Mouse (Mus musculus) hindbrain, embryonic 15.5 days (tissue): ENCODE results near the gene Tent4a. TPM values are rescaled to one million over a fixed set of nuclear protein-coding genes. Genes with fewer than 3 reads are reported as not detected.

Source experiments
- ATAC-seq: fragments of 200-750 bp; cut with Nextera tagmentation; 2 replicates; pipeline ENCODE4 v1.8.0; 2017; ENCODE audit warnings: low read depth, moderate number of reproducible peaks, moderate TSS enrichment; ENCODE audit not compliant: low FRiP score
- H3K27ac ChIP-seq: fragments of 300-500 bp; sonication (generic); replicated peaks from 2 replicates; pipeline ENCODE4 v1.5.1; 2015; ENCODE audit warnings: mild to moderate bottlenecking, inconsistent platforms
- H3K27me3 ChIP-seq: fragments of 300-500 bp; sonication (generic); 2 replicates; pipeline ENCODE4 v1.6.1; 2015; ENCODE audit warnings: control low read depth, inconsistent platforms
- H3K36me3 ChIP-seq: fragments of 300-500 bp; sonication (generic); 2 replicates; pipeline ENCODE4 v1.6.1; 2015; ENCODE audit warnings: control low read depth, inconsistent platforms
- H3K4me1 ChIP-seq: fragments of 300-500 bp; sonication (generic); replicated peaks from 2 replicates; pipeline ENCODE4 v1.6.1; 2015; ENCODE audit warnings: control low read depth, inconsistent platforms
- H3K4me2 ChIP-seq: fragments of 300-500 bp; sonication (generic); 2 replicates; pipeline ENCODE4 v1.6.1; 2015; ENCODE audit warnings: moderate library complexity, mild to moderate bottlenecking, inconsistent platforms
- H3K4me3 ChIP-seq: fragments of 300-500 bp; sonication (generic); 2 replicates; pipeline ENCODE4 v1.5.1; 2015; ENCODE audit warnings: mild to moderate bottlenecking, inconsistent platforms
- H3K9ac ChIP-seq: fragments of 300-500 bp; sonication (generic); 2 replicates; pipeline ENCODE4 v1.6.1; 2015; ENCODE audit warnings: inconsistent platforms
- H3K9me3 ChIP-seq: fragments of 300-500 bp; sonication (generic); 2 replicates; pipeline ENCODE4 v1.6.1; 2016; ENCODE audit warnings: control low read depth, inconsistent platforms
- WGBS: fragments of 180-500 bp; shearing (Covaris S2); methylation state at CpG from one replicate; pipeline ENCODE4 v1.1.7; 2015; 5-methylcytosine and 5-hydroxymethylcytosine counted together
- polyA plus RNA-seq: library from polyadenylated mRNA; unstranded; fragments of >200 nt; fragmentation: Nextera tagmentation; extraction: Ambion mirVana; gene quantifications from 2 replicates; pipeline ENCODE4 v1.2.1, GENCODE M21; 2015

Gene Tent4a
- polyA plus RNA-seq, 1 experiment from 2014 or later, result 7.3 TPM

DNA sequence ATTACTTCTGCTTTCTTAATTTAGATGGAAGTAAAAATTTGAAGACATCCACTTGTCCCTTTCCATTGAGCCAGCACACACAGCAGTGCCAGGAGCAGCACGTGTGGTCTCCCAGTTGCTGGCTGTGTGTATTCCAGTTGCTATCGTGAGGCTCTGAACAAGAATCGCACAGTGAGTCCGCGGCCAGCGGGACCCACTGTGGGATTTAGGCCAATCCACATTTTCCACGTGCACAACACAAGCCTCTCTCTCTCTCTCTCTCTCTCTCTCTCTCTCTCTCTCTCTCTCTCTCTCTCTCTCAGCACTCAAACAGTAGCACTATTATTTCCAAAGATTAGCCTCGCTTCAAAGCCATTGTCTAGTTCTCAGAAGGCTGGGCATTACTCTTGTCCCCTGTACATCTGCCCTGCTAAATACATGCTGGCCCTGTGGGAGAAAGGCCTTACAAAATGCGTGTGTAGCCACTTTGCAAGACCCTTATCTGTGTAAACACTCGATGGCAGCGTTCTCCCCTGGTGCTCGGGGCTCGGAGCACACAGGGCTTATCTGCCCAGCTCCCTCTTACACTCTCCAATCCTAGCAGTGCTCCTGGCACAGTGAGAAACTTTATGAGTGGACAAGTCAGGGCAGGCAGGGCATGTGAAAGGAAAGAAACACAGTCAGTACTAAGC is 25.0 kb upstream of the Tent4a start:
- peak; percentile 55; the same call in 1 of the 2 replicates for ATAC-seq

DNA sequence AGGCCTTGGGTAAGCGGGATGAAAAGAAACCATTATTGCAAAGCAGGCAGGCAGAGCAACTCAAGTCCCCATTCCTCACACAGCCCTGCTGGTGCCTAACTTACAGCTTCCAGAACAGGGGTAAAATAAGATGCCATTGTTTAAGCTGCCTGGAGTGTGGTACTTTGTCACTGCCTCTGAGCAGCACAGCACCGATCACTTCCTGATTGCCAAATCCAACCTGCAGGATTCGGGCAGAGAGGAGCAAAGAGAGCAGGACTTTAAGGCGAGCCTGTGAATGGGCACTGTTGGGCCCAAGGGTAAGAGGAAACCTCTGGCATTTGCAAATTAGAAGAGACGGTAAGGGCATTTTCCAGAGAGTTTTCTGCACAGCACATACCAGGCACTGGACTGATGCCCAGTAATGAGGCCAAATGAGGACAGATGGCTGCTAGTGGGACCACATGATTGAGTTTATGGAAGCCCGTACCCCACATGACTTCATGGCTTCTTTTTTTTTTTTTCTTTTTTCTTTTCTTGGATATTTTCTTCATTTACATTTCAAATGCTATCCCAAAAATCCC is 23.8 kb upstream of the Tent4a start:
- ATAC-seq, result no peak
- Histone ChIP-seq H3K4me2 (no peak overlapping the region), H3K9me3 (no peaks in the 10 kb centered on the region), H3K27ac (no peak overlapping the region), H3K36me3 (no peaks in the 10 kb centered on the region), H3K4me1 (peaks cover 7% of the 10 kb centered on the region), H3K9ac (no peak overlapping the region), H3K27me3 (no peaks in the 10 kb centered on the region), H3K4me3 (no peak overlapping the region)
- 62% methylated on average over 6 of the region's 6 CpGs for WGBS

More for the DNA sequence above, 25.0 kb upstream of the Tent4a start:
- Histone ChIP-seq H3K9me3 (no peaks in the 10 kb centered on the region), H3K36me3 (no peaks in the 10 kb centered on the region), H3K27me3 (no peaks in the 10 kb centered on the region), H3K4me2 (no peak overlapping the region), H3K27ac (no peak overlapping the region), H3K4me1 (peaks cover 7% of the 10 kb centered on the region), H3K4me3 (no peak overlapping the region), H3K9ac (no peak overlapping the region)
- WGBS, result 15% methylated on average over 13 of the region's 13 CpGs

DNA sequence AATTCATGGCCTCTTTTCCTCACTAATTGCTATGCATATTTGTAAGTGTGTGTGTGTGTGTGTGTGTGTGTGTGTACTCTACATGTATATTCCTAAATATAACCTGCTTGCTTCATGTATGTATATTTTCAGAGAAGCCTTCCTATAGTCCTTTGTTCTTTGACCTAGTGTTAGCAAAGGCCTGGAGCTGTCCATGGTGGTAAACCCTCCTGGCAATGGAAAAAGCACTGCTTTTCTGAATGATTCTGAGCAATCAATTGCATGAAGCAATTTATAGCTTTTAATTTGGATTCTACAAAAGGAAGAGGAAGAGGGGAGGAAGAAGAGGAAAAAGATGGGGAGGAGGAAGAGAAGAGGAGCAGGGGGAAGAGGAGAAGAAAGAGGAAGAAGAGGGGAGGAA is 22.3 kb upstream of the Tent4a start:
- Histone ChIP-seq H3K9ac (no peak overlapping the region), H3K4me2 (no peak overlapping the region), H3K27ac (no peak overlapping the region), H3K4me3 (no peak overlapping the region), H3K9me3 (no peaks in the 10 kb centered on the region), H3K36me3 (no peaks in the 10 kb centered on the region), H3K27me3 (no peaks in the 10 kb centered on the region), H3K4me1 (peaks cover 7% of the 10 kb centered on the region)
- no peak for ATAC-seq

- Histone ChIP-seq H3K9ac (no peak overlapping the region), H3K4me2 (no peak overlapping the region), H3K27ac (no peak overlapping the region), H3K4me1 (peaks cover 7% of the 10 kb centered on the region), H3K36me3 (no peaks in the 10 kb centered on the region), H3K4me3 (no peak overlapping the region), H3K9me3 (no peaks in the 10 kb centered on the region), H3K27me3 (no peaks in the 10 kb centered on the region)
- no peak for ATAC-seq
- WGBS, result 85% methylated on average over 6 of the region's 6 CpGs
These were observed 21.6 kb upstream of the Tent4a start for GRCm38 (mm10) chr13:69555957-69556482.

GRCm38 (mm10) chr13:69555045-69555444 is 20.6 kb upstream of the Tent4a start:
- peaks cover 7% of the 10 kb centered on the region for H3K4me1 ChIP-seq

GRCm38 (mm10) chr13:69554255-69554654 is 19.8 kb upstream of the Tent4a start:
- H3K9ac ChIP-seq, result no peak overlapping the region
- H3K36me3 ChIP-seq, result no peaks in the 10 kb centered on the region
- H3K4me3 ChIP-seq, result no peak overlapping the region
- no peak for ATAC-seq
- H3K4me1 ChIP-seq, result peaks cover 4% of the 10 kb centered on the region
- H3K4me2 ChIP-seq, result no peak overlapping the region
- H3K9me3 ChIP-seq, result no peaks in the 10 kb centered on the region
- 80% methylated on average over 9 of the region's 9 CpGs for WGBS
- no peak overlapping the region for H3K27ac ChIP-seq
- H3K27me3 ChIP-seq, result no peaks in the 10 kb centered on the region

More at GRCm38 (mm10) chr13:69555045-69555444, 20.6 kb upstream of the Tent4a start:
- Histone ChIP-seq H3K4me2 (no peak overlapping the region), H3K4me3 (no peak overlapping the region), H3K9ac (no peak overlapping the region), H3K27me3 (no peaks in the 10 kb centered on the region), H3K27ac (no peak overlapping the region), H3K36me3 (no peaks in the 10 kb centered on the region), H3K9me3 (no peaks in the 10 kb centered on the region)
- 28% methylated on average over 8 of the region's 8 CpGs for WGBS
- ATAC-seq, result no peak

GRCm38 (mm10) chr13:69553024-69553423 is 18.6 kb upstream of the Tent4a start:
- Histone ChIP-seq H3K36me3 (no peaks in the 10 kb centered on the region), H3K9me3 (no peaks in the 10 kb centered on the region), H3K27ac (no peak overlapping the region), H3K4me1 (no peaks in the 10 kb centered on the region), H3K4me3 (no peak overlapping the region), H3K4me2 (no peak overlapping the region), H3K9ac (no peak overlapping the region), H3K27me3 (no peaks in the 10 kb centered on the region)
- WGBS, result 25% methylated on average over 5 of the region's 5 CpGs
- no peak for ATAC-seq

GRCm38 (mm10) chr13:69550831-69551230 is 16.4 kb upstream of the Tent4a start:
- Histone ChIP-seq H3K9me3 (no peaks in the 10 kb centered on the region), H3K4me1 (no peaks in the 10 kb centered on the region), H3K4me3 (no peak overlapping the region), H3K9ac (no peak overlapping the region), H3K27ac (no peak overlapping the region), H3K4me2 (no peak overlapping the region), H3K36me3 (no peaks in the 10 kb centered on the region), H3K27me3 (no peaks in the 10 kb centered on the region)
- no peak for ATAC-seq
- WGBS, result 92% methylated on average over 2 of the region's 2 CpGs

GRCm38 (mm10) chr13:69549980-69550379 is 15.6 kb upstream of the Tent4a start:
- no peak overlapping the region for H3K4me3 ChIP-seq
- no peaks in the 10 kb centered on the region for H3K27me3 ChIP-seq
- no peak for ATAC-seq
- WGBS, result 56% methylated on average over 8 of the region's 8 CpGs
- no peak overlapping the region for H3K4me2 ChIP-seq
- no peak overlapping the region for H3K9ac ChIP-seq
- H3K36me3 ChIP-seq, result no peaks in the 10 kb centered on the region
- H3K27ac ChIP-seq, result no peak overlapping the region
- no peaks in the 10 kb centered on the region for H3K4me1 ChIP-seq
- H3K9me3 ChIP-seq, result no peaks in the 10 kb centered on the region

- Histone ChIP-seq H3K27ac (no peak overlapping the region), H3K27me3 (no peaks in the 10 kb centered on the region), H3K4me1 (peaks cover 17% of the 10 kb centered on the region), H3K4me3 (no peak overlapping the region), H3K4me2 (no peak overlapping the region), H3K9ac (no peak overlapping the region), H3K9me3 (no peaks in the 10 kb centered on the region), H3K36me3 (no peaks in the 10 kb centered on the region)
- 67% methylated on average over 16 of the region's 16 CpGs for WGBS
- no peak for ATAC-seq
These were observed 13.2 kb upstream of the Tent4a start for GRCm38 (mm10) chr13:69547488-69548180.

DNA sequence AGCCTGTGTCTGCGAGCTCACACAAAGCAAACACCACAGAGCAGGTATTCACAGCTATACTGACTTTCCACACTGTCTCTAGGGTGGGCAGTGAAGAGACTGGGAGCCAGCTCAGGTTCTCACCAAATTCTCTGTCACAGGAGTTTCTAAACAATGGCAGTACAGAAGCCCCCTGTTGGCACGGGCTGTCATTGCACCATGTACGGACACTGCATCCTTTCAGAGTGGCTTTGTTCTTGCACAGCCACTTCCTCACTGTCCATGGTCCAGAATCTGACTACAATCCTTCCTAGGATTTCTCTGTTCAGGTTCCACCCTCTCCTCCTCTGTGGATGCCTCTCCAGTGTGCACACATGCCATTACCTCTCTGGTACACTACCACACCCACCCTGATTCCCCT is 10.6 kb upstream of the Tent4a start:
- no peak overlapping the region for H3K9ac ChIP-seq
- H3K27ac ChIP-seq, result no peak overlapping the region
- WGBS, result 21% methylated on average over 3 of the region's 3 CpGs
- no peaks in the 10 kb centered on the region for H3K27me3 ChIP-seq
- no peak overlapping the region for H3K4me3 ChIP-seq
- no peak for ATAC-seq
- H3K9me3 ChIP-seq, result no peaks in the 10 kb centered on the region
- H3K4me1 ChIP-seq, result peaks cover 17% of the 10 kb centered on the region
- no peak overlapping the region for H3K4me2 ChIP-seq
- no peaks in the 10 kb centered on the region for H3K36me3 ChIP-seq

DNA sequence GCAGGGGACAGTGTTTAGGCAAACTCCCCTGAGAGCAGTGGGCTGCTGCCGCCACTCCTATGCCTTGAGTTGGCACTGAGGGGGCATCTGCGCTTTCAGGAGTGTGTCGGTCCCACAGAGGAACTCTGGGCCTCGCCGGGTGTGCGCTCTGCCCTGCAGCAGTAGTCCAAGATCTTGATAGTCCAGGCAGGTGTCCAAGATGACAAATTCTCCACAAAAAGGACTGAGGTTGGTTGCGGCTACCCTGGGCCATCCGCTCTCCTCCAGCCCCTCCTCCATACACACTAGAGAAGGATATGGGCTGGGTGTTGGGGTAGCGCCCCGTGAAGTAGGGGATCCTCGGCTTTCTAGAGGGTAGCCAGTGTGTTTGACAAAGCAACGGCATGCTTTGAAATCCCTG is 9.2 kb upstream of the Tent4a start:
- 29% methylated on average over 12 of the region's 12 CpGs for WGBS
- peaks cover 26% of the 10 kb centered on the region for H3K4me1 ChIP-seq
- H3K27me3 ChIP-seq, result no peaks in the 10 kb centered on the region
- H3K4me3 ChIP-seq, result no peak overlapping the region
- ATAC-seq, result peak; percentile 31; the same call in 1 of the 2 replicates
- no peaks in the 10 kb centered on the region for H3K9me3 ChIP-seq
- H3K36me3 ChIP-seq, result no peaks in the 10 kb centered on the region
- no peak overlapping the region for H3K27ac ChIP-seq
- H3K9ac ChIP-seq, result no peak overlapping the region
- peak overlapping the region; percentile 41 for H3K4me2 ChIP-seq
